Mouse (Mus musculus) intestine, embryonic 14.5 days (tissue): ENCODE data around the gene Fhit. TPM values are rescaled to one million over a fixed set of nuclear protein-coding genes. Genes with fewer than 3 reads are reported as not detected.

Experiments
- ATAC-seq: fragments of 200-750 bp; cut with Nextera tagmentation; replicated peaks from 2 replicates; pipeline ENCODE4 v1.8.0; 2017; ENCODE audit warnings: low read depth, moderate number of reproducible peaks, moderate TSS enrichment, moderate library complexity; ENCODE audit not compliant: low FRiP score, low TSS enrichment
- DNase-seq: peaks from one replicate; pipeline ENCODE4 v3.0.0-alpha.2; 2018; ENCODE audit warnings: low spot score
- H3K27ac ChIP-seq: fragments of 300-500 bp; sonication (generic); 2 replicates; pipeline ENCODE4 v1.5.1; 2014; ENCODE audit warnings: low read depth, mild to moderate bottlenecking, control low read depth
- H3K27me3 ChIP-seq: fragments of 300-500 bp; sonication (generic); replicated peaks from 2 replicates; pipeline ENCODE4 v1.6.1; 2014; ENCODE audit warnings: low read length, control low read depth; ENCODE audit not compliant: control insufficient read depth, insufficient read depth
- H3K36me3 ChIP-seq: fragments of 300-500 bp; sonication (generic); 2 replicates; pipeline ENCODE4 v1.6.1; 2014; ENCODE audit warnings: low read length, control low read depth; ENCODE audit not compliant: control insufficient read depth, insufficient read depth
- H3K4me1 ChIP-seq: fragments of 300-500 bp; sonication (generic); replicated peaks from 2 replicates; pipeline ENCODE4 v1.6.1; 2014; ENCODE audit warnings: low read length, control low read depth, mixed read lengths; ENCODE audit not compliant: control insufficient read depth, insufficient read depth
- H3K4me2 ChIP-seq: fragments of 300-500 bp; sonication (generic); 2 replicates; pipeline ENCODE4 v1.6.1; 2014; ENCODE audit warnings: low read length
- H3K4me3 ChIP-seq: fragments of 300-500 bp; sonication (generic); 2 replicates; pipeline ENCODE4 v1.5.1; 2014; ENCODE audit warnings: low read depth, low read length, control low read depth, mixed read lengths
- H3K9ac ChIP-seq: fragments of 300-500 bp; sonication (generic); 2 replicates; pipeline ENCODE4 v1.6.1; 2014; ENCODE audit warnings: mild to moderate bottlenecking, low read length
- H3K9me3 ChIP-seq: fragments of 300-500 bp; sonication (generic); 2 replicates; pipeline ENCODE4 v1.6.1; 2016; ENCODE audit warnings: low read length, control low read depth; ENCODE audit not compliant: control insufficient read depth
- WGBS: fragments of 180-500 bp; shearing (Covaris S2); extraction: QIAGEN DNeasy Blood & Tissue Kit; methylation state at CpG from one replicate; pipeline ENCODE4 v1.1.7; 2014; 5-methylcytosine and 5-hydroxymethylcytosine counted together
- polyA plus RNA-seq: library from polyadenylated mRNA; unstranded; fragments of >200 nt; fragmentation: Nextera tagmentation; extraction: Ambion mirVana; gene quantifications from 2 replicates; pipeline ENCODE4 v1.2.1, GENCODE M21; 2014

Fhit gene
- polyA plus RNA-seq, 1 experiment from 2014 or later, result 15.6 TPM

DNA sequence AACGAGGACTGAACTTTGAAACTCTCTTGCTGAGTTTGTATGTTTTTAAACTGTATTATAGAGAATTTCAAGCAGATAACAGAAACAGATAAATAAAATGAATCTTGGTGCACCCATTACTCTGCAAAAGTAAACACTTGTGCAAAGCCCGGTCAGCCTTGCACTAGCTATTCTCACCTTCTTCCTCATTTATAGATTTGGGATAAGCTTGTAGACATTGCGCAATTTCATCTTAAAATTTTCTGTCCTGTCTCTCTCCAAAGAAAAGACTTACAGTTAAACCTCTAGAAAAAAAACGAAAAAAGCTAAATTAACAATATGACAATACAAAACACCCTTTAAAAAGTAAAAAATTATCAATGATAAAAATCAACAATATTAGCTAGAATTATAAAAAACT is 795.0 kb downstream of the Fhit start:
- H3K27ac ChIP-seq, result no peak overlapping the region
- DNase-seq (no peak), ATAC-seq (no peak)
- H3K9ac ChIP-seq, result no peak overlapping the region
- no peaks in the 10 kb centered on the region for H3K4me1 ChIP-seq
- H3K4me2 ChIP-seq, result no peak overlapping the region
- no peaks in the 10 kb centered on the region for H3K36me3 ChIP-seq
- no peak overlapping the region for H3K4me3 ChIP-seq
- H3K27me3 ChIP-seq, result no peaks in the 10 kb centered on the region
- 84% methylated on average over 4 of the region's 4 CpGs for WGBS
- no peaks in the 10 kb centered on the region for H3K9me3 ChIP-seq

- 85% methylated on average over 6 of the region's 6 CpGs for WGBS
Measured at GRCm38 (mm10) chr14:10364281-10364680, 797.6 kb downstream of the Fhit start.

DNA sequence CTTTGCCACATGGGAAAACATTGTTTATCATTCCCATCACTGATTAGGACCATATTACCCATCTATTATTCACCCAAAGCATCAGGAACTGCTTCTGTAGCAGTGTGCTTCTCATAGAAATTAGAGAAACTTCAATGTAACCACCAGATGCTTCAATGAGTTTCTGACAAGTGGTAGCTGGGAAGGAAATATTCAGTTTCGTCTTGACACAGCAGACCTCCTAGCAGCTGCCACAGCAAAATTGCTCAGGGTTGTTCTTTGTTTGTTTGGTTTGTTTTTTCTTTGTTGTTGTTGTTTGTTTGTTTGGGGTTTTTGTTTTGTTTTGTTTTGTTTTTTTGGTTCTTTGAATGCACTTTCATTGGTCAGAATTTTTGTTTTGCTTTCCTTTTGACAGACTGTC is 798.5 kb downstream of the Fhit start:
- ATAC-seq (no peak), DNase-seq (no peak)
- no peak overlapping the region for H3K4me3 ChIP-seq
- no peak overlapping the region for H3K4me2 ChIP-seq
- WGBS, result 71% methylated on average over 1 of the region's 1 CpGs
- no peaks in the 10 kb centered on the region for H3K9me3 ChIP-seq
- H3K4me1 ChIP-seq, result no peaks in the 10 kb centered on the region
- H3K27me3 ChIP-seq, result no peaks in the 10 kb centered on the region
- no peak overlapping the region for H3K27ac ChIP-seq
- H3K9ac ChIP-seq, result no peak overlapping the region
- no peaks in the 10 kb centered on the region for H3K36me3 ChIP-seq

More at GRCm38 (mm10) chr14:10364281-10364680, 797.6 kb downstream of the Fhit start:
- Histone ChIP-seq H3K9me3 (no peaks in the 10 kb centered on the region), H3K27ac (no peak overlapping the region), H3K4me3 (no peak overlapping the region), H3K36me3 (no peaks in the 10 kb centered on the region), H3K4me1 (no peaks in the 10 kb centered on the region), H3K27me3 (no peaks in the 10 kb centered on the region), H3K4me2 (no peak overlapping the region), H3K9ac (no peak overlapping the region)
- no peak for ATAC-seq
- no peak for DNase-seq

DNA sequence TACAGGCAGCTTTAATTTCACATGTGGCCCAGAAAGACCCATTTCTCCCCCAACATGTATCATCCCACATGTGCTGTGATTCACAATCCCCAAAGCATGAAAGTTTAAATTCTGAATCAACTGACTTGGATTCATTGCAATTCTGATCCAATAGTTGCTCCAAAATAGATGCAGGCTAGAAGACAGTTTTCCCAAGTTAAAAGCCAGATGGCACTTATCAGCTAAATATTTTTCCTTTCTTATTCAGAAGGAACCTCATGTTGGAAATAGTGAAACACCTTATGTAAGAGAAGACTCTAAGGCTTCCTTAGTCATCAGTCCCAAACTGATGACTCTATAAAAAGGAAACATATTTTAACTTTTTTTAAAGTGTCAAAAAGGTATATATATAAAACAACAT is 815.9 kb downstream of the Fhit start:
- ATAC-seq (no peak), DNase-seq (no peak)
- Histone ChIP-seq H3K27me3 (no peaks in the 10 kb centered on the region), H3K36me3 (no peaks in the 10 kb centered on the region), H3K4me2 (no peak overlapping the region), H3K9ac (no peak overlapping the region), H3K4me1 (no peaks in the 10 kb centered on the region), H3K27ac (no peak overlapping the region), H3K4me3 (no peak overlapping the region), H3K9me3 (no peaks in the 10 kb centered on the region)

DNA sequence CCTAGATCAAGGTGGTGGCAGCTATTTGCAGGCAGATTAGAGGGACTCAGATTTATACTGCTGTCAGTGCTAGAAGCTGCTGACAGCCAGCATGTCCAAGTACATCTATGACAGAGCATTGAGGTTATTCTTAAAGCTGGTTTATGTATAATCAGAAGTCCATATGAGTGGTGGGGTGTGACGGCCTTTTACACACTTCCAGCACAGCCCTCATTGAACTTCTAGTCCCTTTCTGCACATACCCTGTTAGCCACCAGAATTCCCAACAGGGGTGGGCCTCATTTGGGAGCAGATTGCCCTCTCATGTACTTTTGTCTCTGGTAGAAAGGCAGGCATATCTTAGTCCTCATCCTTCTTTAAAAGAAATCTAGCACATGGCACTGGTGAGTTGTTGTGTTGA is 817.8 kb downstream of the Fhit start:
- WGBS, result 82% methylated on average over 1 of the region's 1 CpGs
- ATAC-seq, result no peak
- no peak overlapping the region for H3K27ac ChIP-seq

GRCm38 (mm10) chr14:10316764-10317163 is 845.1 kb downstream of the Fhit start:
- no peak for DNase-seq
- 91% methylated on average over 3 of the region's 3 CpGs for WGBS
- Histone ChIP-seq H3K4me1 (no peaks in the 10 kb centered on the region), H3K9ac (no peak overlapping the region), H3K9me3 (no peaks in the 10 kb centered on the region), H3K27me3 (no peaks in the 10 kb centered on the region), H3K4me3 (no peak overlapping the region), H3K4me2 (no peak overlapping the region), H3K36me3 (no peaks in the 10 kb centered on the region), H3K27ac (no peak overlapping the region)
- no peak for ATAC-seq

More for the DNA sequence above, 817.8 kb downstream of the Fhit start:
- DNase-seq, result no peak
- no peak overlapping the region for H3K4me2 ChIP-seq
- H3K4me3 ChIP-seq, result no peak overlapping the region
- H3K36me3 ChIP-seq, result no peaks in the 10 kb centered on the region
- no peak overlapping the region for H3K9ac ChIP-seq
- H3K27me3 ChIP-seq, result no peaks in the 10 kb centered on the region
- H3K4me1 ChIP-seq, result no peaks in the 10 kb centered on the region
- H3K9me3 ChIP-seq, result no peaks in the 10 kb centered on the region

DNA sequence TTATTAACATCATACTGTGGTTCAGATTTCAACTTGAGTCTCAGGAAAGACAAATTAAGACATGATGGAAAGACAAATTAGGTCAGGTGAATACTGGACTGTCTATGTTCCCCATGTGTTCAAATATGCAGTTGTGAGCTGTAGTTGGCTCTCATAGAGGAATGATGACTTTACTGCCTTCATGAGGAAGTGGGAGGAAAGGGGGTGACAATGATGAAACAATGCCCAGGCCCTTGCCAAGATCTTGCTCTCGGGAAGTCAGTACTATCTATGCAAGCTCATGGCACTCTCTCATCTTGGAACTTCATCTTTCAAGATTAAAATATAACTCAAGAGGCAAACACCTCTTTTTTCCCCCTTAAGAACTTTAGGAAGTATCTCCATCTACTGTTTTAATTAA is 849.6 kb downstream of the Fhit start:
- DNase-seq, result no peak
- no peak overlapping the region for H3K9ac ChIP-seq
- no peak overlapping the region for H3K4me3 ChIP-seq
- ATAC-seq, result no peak
- no peaks in the 10 kb centered on the region for H3K9me3 ChIP-seq
- no peak overlapping the region for H3K4me2 ChIP-seq
- H3K4me1 ChIP-seq, result no peaks in the 10 kb centered on the region
- no peak overlapping the region for H3K27ac ChIP-seq
- 80% methylated on average over 1 of the region's 1 CpGs for WGBS
- H3K27me3 ChIP-seq, result no peaks in the 10 kb centered on the region
- H3K36me3 ChIP-seq, result no peaks in the 10 kb centered on the region

GRCm38 (mm10) chr14:10305286-10305685 is 856.5 kb downstream of the Fhit start:
- ATAC-seq, result no peak
- no peaks in the 10 kb centered on the region for H3K36me3 ChIP-seq
- no peak overlapping the region for H3K27ac ChIP-seq
- H3K27me3 ChIP-seq, result no peaks in the 10 kb centered on the region
- no peak overlapping the region for H3K9ac ChIP-seq
- no peaks in the 10 kb centered on the region for H3K4me1 ChIP-seq
- H3K4me2 ChIP-seq, result no peak overlapping the region
- no peak for DNase-seq
- no peak overlapping the region for H3K4me3 ChIP-seq
- no peaks in the 10 kb centered on the region for H3K9me3 ChIP-seq

DNA sequence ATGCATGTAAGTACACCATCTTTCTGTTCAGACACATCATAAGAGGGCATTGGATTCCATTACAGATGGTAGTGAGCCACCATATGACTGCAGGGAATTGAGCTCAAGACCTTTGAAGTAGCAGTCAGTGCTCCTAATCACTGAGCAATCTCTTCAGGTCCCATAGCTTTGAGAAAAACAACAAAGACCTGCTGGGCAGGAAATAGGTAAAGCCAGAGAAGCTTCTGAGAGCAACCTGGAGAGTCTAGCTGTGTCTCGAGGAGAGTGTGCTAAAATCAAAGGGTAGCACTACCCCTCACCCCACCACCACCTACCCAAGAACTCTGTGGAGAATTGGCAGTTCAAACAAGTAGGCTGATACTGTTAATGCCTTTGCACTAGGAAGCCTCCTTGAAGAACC is 860.3 kb downstream of the Fhit start:
- no peaks in the 10 kb centered on the region for H3K4me1 ChIP-seq

More for the DNA sequence above, 860.3 kb downstream of the Fhit start:
- 35% methylated on average over 1 of the region's 1 CpGs for WGBS
- Histone ChIP-seq H3K9me3 (no peaks in the 10 kb centered on the region), H3K4me2 (no peak overlapping the region), H3K27ac (no peak overlapping the region), H3K27me3 (no peaks in the 10 kb centered on the region), H3K36me3 (no peaks in the 10 kb centered on the region), H3K9ac (no peak overlapping the region), H3K4me3 (no peak overlapping the region)
- ATAC-seq (no peak), DNase-seq (no peak)
